Mouse (Mus musculus): ENCODE measurements around the gene Katnb1. TPM values are rescaled to one million over a fixed set of nuclear protein-coding genes. Genes with fewer than 3 reads are reported as not detected.

The Katnb1 gene
- total and polyA plus RNA-seq, 2 experiments from 2014 or later = 49.5 to 50.6 TPM

DNA sequence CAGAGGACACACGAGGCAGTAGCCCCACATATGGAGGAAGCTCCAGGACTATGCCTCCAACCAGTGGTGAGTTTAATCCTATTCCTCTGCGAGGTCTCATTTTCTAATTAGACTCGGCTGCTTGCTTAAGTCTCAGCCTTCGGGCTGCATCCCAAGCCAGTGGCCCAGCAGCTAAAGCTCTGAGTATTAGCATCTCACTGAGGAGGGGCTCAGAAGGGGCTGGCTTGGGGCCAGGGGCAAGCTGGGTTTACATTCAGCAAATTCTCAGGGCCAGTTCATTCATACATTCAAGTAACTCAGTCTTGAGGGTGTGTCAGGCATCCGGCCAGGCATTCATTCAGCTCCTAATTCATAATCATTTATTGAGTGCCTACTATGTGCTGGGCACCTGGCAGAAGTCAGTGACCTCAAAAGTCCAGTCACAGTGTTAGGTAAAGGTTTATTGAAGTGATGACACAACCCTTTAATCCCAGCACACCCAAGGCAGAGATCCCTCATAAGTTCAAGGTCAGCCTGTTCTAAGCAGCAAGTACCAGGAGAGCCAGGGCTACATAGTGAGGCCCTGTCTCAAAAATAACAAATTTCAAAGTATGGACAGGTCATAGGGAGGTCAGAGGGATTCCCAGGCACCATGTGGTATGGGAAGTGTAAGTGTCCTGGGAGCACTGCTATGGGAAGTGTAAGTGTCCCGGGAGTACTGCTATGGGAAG lies 57.5 kb downstream of the Katnb1 start:
- H3K36me3 ChIP-seq (ENCODE audit: insufficient read depth) = peaks cover 15% of the 10 kb centered on the region
- H3K9me3 ChIP-seq (ENCODE audit: low read length) = no peaks in the 10 kb centered on the region
- DNase-seq = peak; percentile 49
- 23% methylated on average over 6 of the region's 6 CpGs for WGBS
- TF ChIP-seq CTCF (IDR thresholded peaks at IDR 0.05; ENCODE audit: low read depth) = no peak
- no peak overlapping the region for H3K9ac ChIP-seq
- peaks cover 17% of the 10 kb centered on the region for H3K4me1 ChIP-seq (ENCODE audit: insufficient read depth)
- peak overlapping the region; percentile 21; the same call in 1 of the 2 replicates for H3K4me2 ChIP-seq (ENCODE audit: low read depth)
- H3K27me3 ChIP-seq (ENCODE audit: insufficient read depth, low read length) = peaks cover 5% of the 10 kb centered on the region; the same call in 1 of the 2 replicates
- no peak overlapping the region for H3K4me3 ChIP-seq (ENCODE audit: low read depth, low read length)
- no peak for ATAC-seq
- no peak overlapping the region for H3K27ac ChIP-seq (ENCODE audit: low read depth, low read length)

DNA sequence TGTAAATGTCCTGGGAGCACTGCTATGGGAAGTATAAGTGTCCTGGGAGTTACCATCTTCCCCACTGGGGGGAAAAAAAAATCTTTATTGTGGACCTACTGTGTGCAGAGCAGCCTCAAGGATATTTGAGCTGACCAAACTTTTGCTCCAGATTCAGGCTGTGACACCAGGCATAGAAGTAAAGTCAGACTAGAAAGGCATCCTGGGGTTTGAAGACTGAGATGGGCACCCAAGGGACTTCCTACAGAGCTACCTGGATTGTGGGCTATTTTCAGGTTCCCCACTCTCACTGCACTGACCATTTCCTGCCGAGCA lies 58.0 kb downstream of the Katnb1 start:
- no peak overlapping the region for H3K27ac ChIP-seq (ENCODE audit: low read depth, low read length)
- no peak overlapping the region for H3K4me2 ChIP-seq (ENCODE audit: low read depth)
- H3K27me3 ChIP-seq (ENCODE audit: insufficient read depth, low read length) = peaks cover 5% of the 10 kb centered on the region; the same call in 1 of the 2 replicates
- ATAC-seq (no peak), DNase-seq (no peak)
- H3K9ac ChIP-seq = no peak overlapping the region
- no peak for TF ChIP-seq CTCF (IDR thresholded peaks at IDR 0.05; ENCODE audit: low read depth)
- WGBS = 56% methylated on average over 1 of the region's 1 CpGs
- no peak overlapping the region for H3K4me3 ChIP-seq (ENCODE audit: low read depth, low read length)
- peaks cover 17% of the 10 kb centered on the region for H3K4me1 ChIP-seq (ENCODE audit: insufficient read depth)
- H3K36me3 ChIP-seq (ENCODE audit: insufficient read depth) = peaks cover 13% of the 10 kb centered on the region
- no peaks in the 10 kb centered on the region for H3K9me3 ChIP-seq (ENCODE audit: low read length)

DNA sequence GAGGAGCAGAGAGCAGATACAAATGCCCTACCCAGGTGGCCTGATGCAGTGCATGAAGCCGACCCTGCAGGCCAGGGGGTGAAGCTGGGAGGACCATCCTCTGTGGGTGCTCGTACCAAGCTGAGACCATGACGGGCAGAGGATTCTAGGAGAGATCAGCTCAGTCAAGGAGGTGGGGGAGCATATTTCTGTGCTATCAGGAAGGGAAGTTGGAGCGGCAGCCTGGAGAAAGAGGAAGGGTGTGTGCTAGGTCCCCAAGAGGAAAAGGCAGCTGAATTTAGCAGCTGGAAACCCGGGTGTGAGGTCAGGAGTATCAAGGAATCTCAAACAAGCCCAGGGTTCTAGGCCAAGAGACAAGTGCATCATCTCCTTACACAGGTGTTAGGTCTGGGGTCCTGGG lies 59.6 kb downstream of the Katnb1 start:
- WGBS = 70% methylated on average over 5 of the region's 5 CpGs
- Histone ChIP-seq H3K27me3 (ENCODE audit: insufficient read depth, low read length) (peaks cover 5% of the 10 kb centered on the region; the same call in 1 of the 2 replicates), H3K4me1 (ENCODE audit: insufficient read depth) (peaks cover 17% of the 10 kb centered on the region)

DNA sequence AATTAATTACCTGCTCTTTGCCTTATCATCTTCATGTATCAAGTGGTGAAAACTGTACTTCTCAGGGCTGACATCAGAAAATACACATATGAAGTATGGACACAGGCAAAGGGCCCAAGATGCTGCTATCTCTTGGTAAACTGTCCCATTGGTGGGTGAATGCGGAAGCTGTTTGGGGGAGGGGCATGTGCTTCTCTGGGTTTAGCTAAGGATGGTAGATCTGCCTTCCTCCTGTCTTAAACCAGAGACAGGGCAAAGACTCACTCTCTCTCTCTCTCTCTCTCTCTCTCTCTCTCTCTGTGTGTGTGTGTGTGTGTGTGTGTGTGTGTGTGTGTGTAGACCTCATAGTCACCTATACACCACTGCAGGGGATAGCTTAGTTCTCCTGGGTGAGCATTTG lies 60.0 kb downstream of the Katnb1 start:
- Histone ChIP-seq H3K27ac (ENCODE audit: low read depth, low read length) (no peak overlapping the region), H3K9ac (no peak overlapping the region), H3K36me3 (ENCODE audit: insufficient read depth) (peaks cover 9% of the 10 kb centered on the region), H3K4me1 (ENCODE audit: insufficient read depth) (peaks cover 17% of the 10 kb centered on the region), H3K9me3 (ENCODE audit: low read length) (no peaks in the 10 kb centered on the region), H3K27me3 (ENCODE audit: insufficient read depth, low read length) (peaks cover 5% of the 10 kb centered on the region; the same call in 1 of the 2 replicates), H3K4me3 (ENCODE audit: low read depth, low read length) (no peak overlapping the region), H3K4me2 (ENCODE audit: low read depth) (peak overlapping the region; percentile 89; the same call in 1 of the 2 replicates)
- 75% methylated on average over 1 of the region's 1 CpGs for WGBS
- DNase-seq = no peak
- no peak for ATAC-seq
- TF ChIP-seq CTCF (IDR thresholded peaks at IDR 0.05; ENCODE audit: low read depth) = no peak

More for the DNA sequence above, 59.6 kb downstream of the Katnb1 start:
- Histone ChIP-seq H3K4me2 (ENCODE audit: low read depth) (0 out of 2 replicates have a peak overlapping the region, but pooled peaks have one; percentile 89), H3K9ac (no peak overlapping the region), H3K4me3 (ENCODE audit: low read depth, low read length) (no peak overlapping the region), H3K36me3 (ENCODE audit: insufficient read depth) (peaks cover 9% of the 10 kb centered on the region), H3K27ac (ENCODE audit: low read depth, low read length) (no peak overlapping the region), H3K9me3 (ENCODE audit: low read length) (no peaks in the 10 kb centered on the region)
- no peak for DNase-seq
- no peak for ATAC-seq
- TF ChIP-seq CTCF (IDR thresholded peaks at IDR 0.05; ENCODE audit: low read depth) = no peak

DNA sequence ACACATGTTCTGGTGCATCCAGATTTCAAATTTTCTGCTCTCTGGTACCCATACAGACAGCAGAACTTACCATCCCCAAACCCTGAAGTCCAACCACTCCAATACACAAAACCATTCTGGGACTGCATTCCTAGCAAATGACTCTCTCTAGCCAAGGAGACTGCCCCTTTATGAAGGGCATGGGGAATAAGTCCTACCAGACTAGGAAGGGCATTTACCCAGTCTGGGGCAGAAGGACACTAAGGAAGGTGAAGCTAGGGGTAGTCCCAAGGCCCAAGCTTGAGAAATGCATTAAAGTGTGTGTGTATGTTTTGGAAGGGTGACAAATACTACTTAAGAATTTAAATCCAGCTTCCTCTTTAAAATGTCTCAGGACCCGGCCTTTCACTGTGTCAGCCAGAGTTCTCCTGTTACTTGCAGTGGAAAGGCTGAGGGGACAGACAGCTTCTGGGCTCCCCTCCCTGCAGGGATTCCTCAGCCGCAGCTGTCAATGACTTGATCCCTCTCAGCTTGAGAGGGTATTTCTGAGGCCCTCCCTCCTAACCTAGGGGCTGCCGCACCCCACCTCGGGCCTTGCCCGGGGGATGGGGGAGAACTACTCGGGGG lies 60.6 kb downstream of the Katnb1 start:
- TF ChIP-seq CTCF (IDR thresholded peaks at IDR 0.05; ENCODE audit: low read depth) = no peak
- H3K27ac ChIP-seq (ENCODE audit: low read depth, low read length) = peak overlapping the region; percentile 69

DNA sequence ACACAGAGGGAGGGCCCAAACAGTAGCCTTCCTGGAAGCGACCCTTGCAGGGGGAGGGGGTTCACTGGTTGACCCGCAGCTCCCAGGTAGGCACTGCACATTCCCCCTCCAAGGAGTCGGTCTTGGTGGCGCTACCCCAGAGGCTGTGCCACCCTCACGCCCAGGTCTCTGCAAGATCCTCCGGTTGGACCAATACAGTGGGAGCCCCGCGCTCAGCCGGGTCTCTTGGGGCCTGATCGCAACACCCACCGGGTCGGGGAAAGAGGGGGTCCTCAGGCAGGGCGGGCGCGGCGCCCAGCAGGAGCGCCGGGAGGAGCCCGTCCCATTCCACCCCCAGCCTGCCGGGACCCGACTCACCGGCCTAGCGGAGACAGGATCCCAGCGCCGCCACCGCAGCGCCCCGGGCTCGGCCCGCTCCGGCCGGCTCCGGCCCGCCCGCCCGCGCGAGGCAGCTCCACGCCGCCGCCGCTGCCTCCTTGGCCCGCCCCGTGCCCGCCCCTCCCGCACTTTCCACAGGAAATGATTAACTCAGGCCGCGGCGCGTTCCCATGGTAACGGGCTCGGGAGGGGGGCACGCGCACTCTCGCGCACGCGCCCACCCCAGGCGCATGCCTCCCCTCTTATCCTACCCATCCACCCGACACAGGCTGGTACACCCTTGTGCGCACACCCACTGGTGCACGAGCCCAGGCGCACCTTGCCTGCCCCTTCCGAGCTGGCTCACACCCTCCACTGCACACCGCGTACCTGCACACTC lies 61.3 kb downstream of the Katnb1 start:
- ATAC-seq = peak; percentile 91
- H3K27ac ChIP-seq (ENCODE audit: low read depth, low read length) = peak overlapping the region; percentile 69
- peak overlapping the region; percentile 78 for H3K4me3 ChIP-seq (ENCODE audit: low read depth, low read length)

More for the DNA sequence above, 60.6 kb downstream of the Katnb1 start:
- no peaks in the 10 kb centered on the region for H3K9me3 ChIP-seq (ENCODE audit: low read length)
- peaks cover 9% of the 10 kb centered on the region; the same call in 1 of the 2 replicates for H3K36me3 ChIP-seq (ENCODE audit: insufficient read depth)
- 0% methylated on average over 6 of the region's 6 CpGs for WGBS
- H3K9ac ChIP-seq = peak overlapping the region; percentile 87
- peaks cover 5% of the 10 kb centered on the region; the same call in 1 of the 2 replicates for H3K27me3 ChIP-seq (ENCODE audit: insufficient read depth, low read length)
- peaks cover 17% of the 10 kb centered on the region for H3K4me1 ChIP-seq (ENCODE audit: insufficient read depth)
- ATAC-seq (no peak), DNase-seq (peak; percentile 43)
- H3K4me3 ChIP-seq (ENCODE audit: low read depth, low read length) = peak overlapping the region; percentile 78
- H3K4me2 ChIP-seq (ENCODE audit: low read depth) = peak overlapping the region; percentile 89

More for the DNA sequence above, 61.3 kb downstream of the Katnb1 start:
- 0% methylated on average over 64 of the region's 66 CpGs for WGBS
- TF ChIP-seq CTCF (IDR thresholded peaks at IDR 0.05; ENCODE audit: low read depth) = no peak
- H3K36me3 ChIP-seq (ENCODE audit: insufficient read depth) = peaks cover 3% of the 10 kb centered on the region; the same call in 1 of the 2 replicates
- H3K9ac ChIP-seq = peak overlapping the region; percentile 87
- H3K4me1 ChIP-seq (ENCODE audit: insufficient read depth) = peaks cover 17% of the 10 kb centered on the region
- no peaks in the 10 kb centered on the region for H3K9me3 ChIP-seq (ENCODE audit: low read length)
- peak overlapping the region; percentile 89 for H3K4me2 ChIP-seq (ENCODE audit: low read depth)
- DNase-seq = peak; percentile 95
- H3K27me3 ChIP-seq (ENCODE audit: insufficient read depth, low read length) = peaks cover 5% of the 10 kb centered on the region; the same call in 1 of the 2 replicates
